Mouse (Mus musculus) ES-CJ7 (cell line): ENCODE measurements around the gene Ctcf.
A peak's percentile ranks its signal among the peaks of the same experiment; 100 is the strongest.

Experiments used
- DNase-seq: peaks from one replicate; pipeline ENCODE4 v3.0.0; 2011; ENCODE audit warnings: low read depth, low spot score

Gene Ctcf

GRCm38 (mm10) chr8:105617451-105618278, 18.7 kb upstream of the Ctcf start:
- DNase-seq, result peak; percentile 58

GRCm38 (mm10) chr8:105618279-105618634, 18.1 kb upstream of the Ctcf start:
- DNase-seq, result no peak

- no peak for DNase-seq
These were observed 17.3 kb upstream of the Ctcf start for GRCm38 (mm10) chr8:105618892-105619591.

- no peak for DNase-seq
These were observed 16.2 kb upstream of the Ctcf start for GRCm38 (mm10) chr8:105620211-105620610.

- DNase-seq, result no peak
These were observed 15.2 kb upstream of the Ctcf start for GRCm38 (mm10) chr8:105620946-105621720.

- DNase-seq, result no peak
These were observed 14.5 kb upstream of the Ctcf start for GRCm38 (mm10) chr8:105621841-105622240.

- peak; percentile 98 for DNase-seq
These were observed 13.9 kb upstream of the Ctcf start for GRCm38 (mm10) chr8:105622421-105622920.

GRCm38 (mm10) chr8:105623118-105623517, 13.2 kb upstream of the Ctcf start:
- DNase-seq, result peak; percentile 91

- DNase-seq, result no peak
These were observed 12.6 kb upstream of the Ctcf start for GRCm38 (mm10) chr8:105623679-105624245.

GRCm38 (mm10) chr8:105624401-105624800, 12.0 kb upstream of the Ctcf start:
- DNase-seq, result no peak

- no peak for DNase-seq
These were observed 11.5 kb upstream of the Ctcf start for GRCm38 (mm10) chr8:105624831-105625230.

GRCm38 (mm10) chr8:105626086-105626485, 10.3 kb upstream of the Ctcf start:
- DNase-seq, result no peak

GRCm38 (mm10) chr8:105629337-105629736, 7.0 kb upstream of the Ctcf start:
- DNase-seq, result no peak

- DNase-seq, result no peak
These were observed 1.5 kb upstream of the Ctcf start for GRCm38 (mm10) chr8:105634771-105635458.

- DNase-seq, result peak; percentile 64
These were observed 887 bp upstream of the Ctcf start for GRCm38 (mm10) chr8:105635481-105635880.

- DNase-seq, result peak; percentile 41
These were observed 669 bp downstream of the Ctcf start, which contains the start of gene Agrp for GRCm38 (mm10) chr8:105636963-105637510. Agrp (minus strand) TSS chr8:105637393.

GRCm38 (mm10) chr8:105637601-105638041, 1.3 kb downstream of the Ctcf start:
- DNase-seq, result peak; percentile 41

- DNase-seq, result no peak
These were observed 2.1 kb downstream of the Ctcf start for GRCm38 (mm10) chr8:105638510-105638909.

- DNase-seq, result no peak
These were observed 3.5 kb downstream of the Ctcf start for GRCm38 (mm10) chr8:105639835-105640234.

- no peak for DNase-seq
These were observed 4.1 kb downstream of the Ctcf start for GRCm38 (mm10) chr8:105640511-105640910.

GRCm38 (mm10) chr8:105645205-105645604, 8.8 kb downstream of the Ctcf start:
- DNase-seq, result no peak
